Mouse (Mus musculus) limb, embryonic 12.5 days (tissue): ENCODE measurements around the gene Gm20388. TPM values are rescaled to one million over a fixed set of nuclear protein-coding genes. Genes with fewer than 3 reads are reported as not detected.
"Not testable (repeated sequence)": the region's sequence is repeated elsewhere in the genome, so short reads cannot be mapped to it uniquely, and the experiment has no call there.

Experiments
- ATAC-seq: fragments of 200-750 bp; cut with Nextera tagmentation; 2 replicates; pipeline ENCODE4 v1.8.0; 2017; ENCODE audit warnings: low read depth, moderate TSS enrichment; ENCODE audit not compliant: insufficient number of reproducible peaks, insufficient read depth, low FRiP score, low TSS enrichment
- H3K27ac ChIP-seq: fragments of 300-500 bp; sonication (generic); 2 replicates; pipeline ENCODE4 v1.5.1; 2016; ENCODE audit warnings: mild to moderate bottlenecking, moderate library complexity
- H3K27me3 ChIP-seq: fragments of 300-500 bp; sonication (generic); 2 replicates; pipeline ENCODE4 v1.6.1; 2016; ENCODE audit warnings: mild to moderate bottlenecking, moderate library complexity
- H3K36me3 ChIP-seq: fragments of 300-500 bp; sonication (generic); 2 replicates; pipeline ENCODE4 v1.6.1; 2016; ENCODE audit warnings: mild to moderate bottlenecking, moderate library complexity
- H3K4me1 ChIP-seq: fragments of 300-500 bp; sonication (generic); replicated peaks from 2 replicates; pipeline ENCODE4 v1.6.1; 2016
- H3K4me2 ChIP-seq: fragments of 300-500 bp; sonication (generic); 2 replicates; pipeline ENCODE4 v1.6.1; 2016; ENCODE audit warnings: mild to moderate bottlenecking, moderate library complexity
- H3K4me3 ChIP-seq: fragments of 300-500 bp; sonication (generic); replicated peaks from 2 replicates; pipeline ENCODE4 v1.5.1; 2016; ENCODE audit warnings: mild to moderate bottlenecking
- H3K9ac ChIP-seq: fragments of 300-500 bp; sonication (generic); replicated peaks from 2 replicates; pipeline ENCODE4 v1.6.1; 2016; ENCODE audit warnings: mild to moderate bottlenecking, moderate library complexity
- H3K9me3 ChIP-seq: fragments of 300-500 bp; sonication (generic); 2 replicates; pipeline ENCODE4 v1.6.1; 2016; ENCODE audit warnings: mild to moderate bottlenecking, moderate library complexity
- WGBS: fragments of 180-500 bp; shearing (Covaris S2); methylation state at CpG from one replicate; pipeline ENCODE4 v1.1.7; 2016; 5-methylcytosine and 5-hydroxymethylcytosine counted together
- polyA plus RNA-seq: library from polyadenylated mRNA; unstranded; fragments of >200 nt; fragmentation: Nextera tagmentation; extraction: Ambion mirVana; gene quantifications from 2 replicates; pipeline ENCODE4 v1.2.1, GENCODE M21; 2016

The Gm20388 gene
- polyA plus RNA-seq, 1 experiment from 2014 or later = not detected

GRCm38 (mm10) chr8:123536990-123537380 lies 3626.3 kb downstream of the Gm20388 start:
- Histone ChIP-seq H3K4me1 (no peaks in the 10 kb centered on the region), H3K27me3 (peaks cover 15% of the 10 kb centered on the region), H3K4me2 (no peak overlapping the region), H3K27ac (no peak overlapping the region), H3K4me3 (no peak overlapping the region), H3K36me3 (peaks cover 51% of the 10 kb centered on the region), H3K9ac (no peak overlapping the region), H3K9me3 (no peaks in the 10 kb centered on the region)
- no peak for ATAC-seq
- 17% methylated on average over 10 of the region's 10 CpGs for WGBS

GRCm38 (mm10) chr8:123537641-123538040 lies 3627.0 kb downstream of the Gm20388 start:
- ATAC-seq, H3K4me2 ChIP-seq, H3K4me3 ChIP-seq, H3K27ac ChIP-seq, H3K4me1 ChIP-seq, H3K9me3 ChIP-seq, H3K9ac ChIP-seq: not testable (repeated sequence)
- Histone ChIP-seq H3K27me3 (peaks cover 15% of the 10 kb centered on the region), H3K36me3 (peaks cover 45% of the 10 kb centered on the region)
- WGBS = 81% methylated on average over 7 of the region's 14 CpGs

- ATAC-seq, H3K36me3 ChIP-seq, H3K9ac ChIP-seq, H3K27me3 ChIP-seq, H3K9me3 ChIP-seq, H3K4me1 ChIP-seq, H3K4me3 ChIP-seq, H3K27ac ChIP-seq, H3K4me2 ChIP-seq: not testable (repeated sequence)
- no CpG with 5 or more reads among the region's 45 CpGs for WGBS
These were observed 3653.6 kb downstream of the Gm20388 start for GRCm38 (mm10) chr8:123564221-123564620.

- not testable (repeated sequence) for H3K27ac ChIP-seq, H3K4me3 ChIP-seq, H3K36me3 ChIP-seq, H3K4me1 ChIP-seq, H3K4me2 ChIP-seq, H3K27me3 ChIP-seq, H3K9ac ChIP-seq, H3K9me3 ChIP-seq, ATAC-seq
- WGBS = 67% methylated on average over 3 of the region's 10 CpGs
These were observed 3664.7 kb downstream of the Gm20388 start for GRCm38 (mm10) chr8:123575386-123575785.

- not testable (repeated sequence) for H3K9ac ChIP-seq, ATAC-seq
These were observed 3690.1 kb downstream of the Gm20388 start for GRCm38 (mm10) chr8:123600666-123601172.

GRCm38 (mm10) chr8:123601457-123601856 lies 3690.8 kb downstream of the Gm20388 start:
- not testable (repeated sequence) for ATAC-seq
- WGBS = no CpG with 5 or more reads among the region's 40 CpGs

More at GRCm38 (mm10) chr8:123600666-123601172, 3690.1 kb downstream of the Gm20388 start:
- H3K27ac ChIP-seq, H3K4me1 ChIP-seq, H3K36me3 ChIP-seq, H3K4me3 ChIP-seq, H3K4me2 ChIP-seq, H3K27me3 ChIP-seq, H3K9me3 ChIP-seq: not testable (repeated sequence)
- WGBS = 75% methylated on average over 16 of the region's 19 CpGs

GRCm38 (mm10) chr8:123612652-123613051 lies 3702.0 kb downstream of the Gm20388 start:
- not testable (repeated sequence) for H3K27me3 ChIP-seq, ATAC-seq, H3K4me3 ChIP-seq, H3K36me3 ChIP-seq, H3K4me2 ChIP-seq, H3K27ac ChIP-seq, H3K4me1 ChIP-seq, H3K9ac ChIP-seq, H3K9me3 ChIP-seq
- WGBS = 86% methylated on average over 1 of the region's 5 CpGs

More at GRCm38 (mm10) chr8:123601457-123601856, 3690.8 kb downstream of the Gm20388 start:
- H3K4me2 ChIP-seq, H3K4me3 ChIP-seq, H3K27ac ChIP-seq, H3K36me3 ChIP-seq, H3K9ac ChIP-seq, H3K27me3 ChIP-seq, H3K4me1 ChIP-seq, H3K9me3 ChIP-seq: not testable (repeated sequence)

- not testable (repeated sequence) for ATAC-seq
- no CpG with 5 or more reads among the region's 39 CpGs for WGBS
These were observed 3712.9 kb downstream of the Gm20388 start for GRCm38 (mm10) chr8:123623523-123623922.

GRCm38 (mm10) chr8:123624274-123624673 lies 3713.6 kb downstream of the Gm20388 start:
- Histone ChIP-seq H3K27me3 (peaks cover 45% of the 10 kb centered on the region), H3K36me3 (no peaks in the 10 kb centered on the region), H3K4me3 (no peak overlapping the region), H3K4me1 (peaks cover 3% of the 10 kb centered on the region; the same call in 1 of the 2 replicates), H3K4me2 (no peak overlapping the region), H3K9ac (no peak overlapping the region), H3K27ac (no peak overlapping the region), H3K9me3 (no peaks in the 10 kb centered on the region)
- no peak for ATAC-seq
- WGBS = 64% methylated on average over 5 of the region's 5 CpGs

More at GRCm38 (mm10) chr8:123623523-123623922, 3712.9 kb downstream of the Gm20388 start:
- not testable (repeated sequence) for H3K9ac ChIP-seq, H3K4me1 ChIP-seq, H3K4me3 ChIP-seq, H3K4me2 ChIP-seq, H3K36me3 ChIP-seq, H3K9me3 ChIP-seq, H3K27ac ChIP-seq
- H3K27me3 ChIP-seq = peaks cover 43% of the 10 kb centered on the region

- Histone ChIP-seq H3K4me2 (no peak overlapping the region), H3K27me3 (peaks cover 49% of the 10 kb centered on the region), H3K36me3 (no peaks in the 10 kb centered on the region), H3K9me3 (no peaks in the 10 kb centered on the region), H3K27ac (no peak overlapping the region), H3K4me3 (no peak overlapping the region), H3K9ac (no peak overlapping the region), H3K4me1 (peaks cover 6% of the 10 kb centered on the region; the same call in 1 of the 2 replicates)
- 55% methylated on average over 1 of the region's 1 CpGs for WGBS
- no peak for ATAC-seq
These were observed 3714.1 kb downstream of the Gm20388 start for GRCm38 (mm10) chr8:123624702-123625101.

GRCm38 (mm10) chr8:123625717-123626116 lies 3715.1 kb downstream of the Gm20388 start:
- Histone ChIP-seq H3K9me3 (no peaks in the 10 kb centered on the region), H3K4me3 (no peak overlapping the region), H3K36me3 (no peaks in the 10 kb centered on the region), H3K4me2 (no peak overlapping the region), H3K27ac (no peak overlapping the region), H3K27me3 (peaks cover 58% of the 10 kb centered on the region), H3K4me1 (peaks cover 8% of the 10 kb centered on the region; the same call in 1 of the 2 replicates), H3K9ac (no peak overlapping the region)
- no peak for ATAC-seq
- 24% methylated on average over 2 of the region's 2 CpGs for WGBS
